Mouse (Mus musculus): ENCODE data around the gene C7. TPM values are rescaled to one million over a fixed set of nuclear protein-coding genes. Genes with fewer than 3 reads are reported as not detected.
A peak's percentile ranks its signal among the peaks of the same experiment; 100 is the strongest.

Gene C7
- polyA plus RNA-seq (2015; fragmentation: Nextera tagmentation; extraction: Ambion mirVana), result 0.07 and 0.08 TPM in 2 replicates

GRCm38 (mm10) chr15:5063635-5064034 is at the start of gene C7:
Gene C7, minus strand, starts transcription at chr15:5063740.
- no peak within 1 kb of the TSS for H3K4me3 ChIP-seq (ENCODE audit: low read depth, low read length)
- TF ChIP-seq CTCF (IDR thresholded peaks at IDR 0.05; ENCODE audit: low read depth), result no peak
- no peak for ATAC-seq
- no peaks in the 10 kb centered on the region for H3K9me3 ChIP-seq (ENCODE audit: control insufficient read depth)
- no peaks in the 10 kb centered on the region for H3K4me1 ChIP-seq (replicated peaks; ENCODE audit: control insufficient read depth, insufficient read depth, low read length)
- no peak within 1 kb of the TSS for H3K27ac ChIP-seq (ENCODE audit: low read depth, low read length)
- H3K9ac ChIP-seq (ENCODE audit: low read depth, low read length), result no peak within 1 kb of the TSS
- H3K36me3 ChIP-seq (ENCODE audit: control insufficient read depth, insufficient read depth), result no peaks in the 10 kb centered on the region
- no peaks in the 10 kb centered on the region for H3K27me3 ChIP-seq (replicated peaks; ENCODE audit: control insufficient read depth, insufficient read depth, low read length)
- H3K4me2 ChIP-seq (replicated peaks; ENCODE audit: low read depth), result no peak within 1 kb of the TSS

- no peak overlapping the region for H3K4me2 ChIP-seq (replicated peaks; ENCODE audit: low read depth)
- H3K36me3 ChIP-seq (ENCODE audit: control insufficient read depth, insufficient read depth), result no peaks in the 10 kb centered on the region
- TF ChIP-seq CTCF (IDR thresholded peaks at IDR 0.05; ENCODE audit: low read depth), result no peak
- H3K27ac ChIP-seq (ENCODE audit: low read depth, low read length), result no peak overlapping the region
- WGBS, result 81% methylated on average over 3 of the region's 3 CpGs
- H3K27me3 ChIP-seq (replicated peaks; ENCODE audit: control insufficient read depth, insufficient read depth, low read length), result no peaks in the 10 kb centered on the region
- no peak overlapping the region for H3K9ac ChIP-seq (ENCODE audit: low read depth, low read length)
- H3K4me3 ChIP-seq (ENCODE audit: low read depth, low read length), result no peak overlapping the region
- H3K9me3 ChIP-seq (ENCODE audit: control insufficient read depth), result no peaks in the 10 kb centered on the region
- H3K4me1 ChIP-seq (replicated peaks; ENCODE audit: control insufficient read depth, insufficient read depth, low read length), result no peaks in the 10 kb centered on the region
- no peak for ATAC-seq
Observed at GRCm38 (mm10) chr15:5112651-5113050, 49.1 kb upstream of the C7 start.

GRCm38 (mm10) chr15:5108655-5109040 is 45.1 kb upstream of the C7 start:
- Histone ChIP-seq H3K4me3 (ENCODE audit: low read depth, low read length) (no peak overlapping the region), H3K4me2 (replicated peaks; ENCODE audit: low read depth) (peak overlapping the region; percentile 52), H3K9me3 (ENCODE audit: control insufficient read depth) (no peaks in the 10 kb centered on the region), H3K4me1 (replicated peaks; ENCODE audit: control insufficient read depth, insufficient read depth, low read length) (no peaks in the 10 kb centered on the region), H3K9ac (ENCODE audit: low read depth, low read length) (no peak overlapping the region), H3K36me3 (ENCODE audit: control insufficient read depth, insufficient read depth) (peaks cover 2% of the 10 kb centered on the region; the same call in 1 of the 2 replicates), H3K27me3 (replicated peaks; ENCODE audit: control insufficient read depth, insufficient read depth, low read length) (no peaks in the 10 kb centered on the region), H3K27ac (ENCODE audit: low read depth, low read length) (no peak overlapping the region)
- no peak for TF ChIP-seq CTCF (IDR thresholded peaks at IDR 0.05; ENCODE audit: low read depth)
- no peak for ATAC-seq
- WGBS, result 72% methylated on average over 3 of the region's 3 CpGs

- H3K9me3 ChIP-seq (ENCODE audit: control insufficient read depth), result no peaks in the 10 kb centered on the region
- peak within 1 kb of the TSS; percentile 67 for H3K27ac ChIP-seq (ENCODE audit: low read depth, low read length)
- peak within 1 kb of the TSS; percentile 52 for H3K4me2 ChIP-seq (replicated peaks; ENCODE audit: low read depth)
- ATAC-seq, result no peak
- peak within 1 kb of the TSS; percentile 47; the same call in 1 of the 2 replicates for H3K9ac ChIP-seq (ENCODE audit: low read depth, low read length)
- no peak for TF ChIP-seq CTCF (IDR thresholded peaks at IDR 0.05; ENCODE audit: low read depth)
- no peaks in the 10 kb centered on the region for H3K4me1 ChIP-seq (replicated peaks; ENCODE audit: control insufficient read depth, insufficient read depth, low read length)
- H3K4me3 ChIP-seq (ENCODE audit: low read depth, low read length), result peak within 1 kb of the TSS; percentile 35
- no peaks in the 10 kb centered on the region for H3K27me3 ChIP-seq (replicated peaks; ENCODE audit: control insufficient read depth, insufficient read depth, low read length)
- peaks cover 2% of the 10 kb centered on the region; the same call in 1 of the 2 replicates for H3K36me3 ChIP-seq (ENCODE audit: control insufficient read depth, insufficient read depth)
- 39% methylated on average over 21 of the region's 21 CpGs for WGBS
Observed at GRCm38 (mm10) chr15:5107686-5108654, 44.4 kb upstream of the C7 start, which contains the start of gene Card6. Gene Card6, minus strand, starts transcription at chr15:5108539.

GRCm38 (mm10) chr15:5106293-5106692 is 42.8 kb upstream of the C7 start:
- Histone ChIP-seq H3K27me3 (replicated peaks; ENCODE audit: control insufficient read depth, insufficient read depth, low read length) (no peaks in the 10 kb centered on the region), H3K9me3 (ENCODE audit: control insufficient read depth) (no peaks in the 10 kb centered on the region), H3K27ac (ENCODE audit: low read depth, low read length) (no peak overlapping the region), H3K4me2 (replicated peaks; ENCODE audit: low read depth) (no peak overlapping the region), H3K4me1 (replicated peaks; ENCODE audit: control insufficient read depth, insufficient read depth, low read length) (no peaks in the 10 kb centered on the region), H3K36me3 (ENCODE audit: control insufficient read depth, insufficient read depth) (peaks cover 6% of the 10 kb centered on the region; the same call in 1 of the 2 replicates), H3K9ac (ENCODE audit: low read depth, low read length) (no peak overlapping the region), H3K4me3 (ENCODE audit: low read depth, low read length) (no peak overlapping the region)
- TF ChIP-seq CTCF (IDR thresholded peaks at IDR 0.05; ENCODE audit: low read depth), result peak; percentile 58
- no peak for ATAC-seq
- WGBS, result 47% methylated on average over 2 of the region's 2 CpGs

GRCm38 (mm10) chr15:5105891-5106290 is 42.4 kb upstream of the C7 start:
- H3K27me3 ChIP-seq (replicated peaks; ENCODE audit: control insufficient read depth, insufficient read depth, low read length), result no peaks in the 10 kb centered on the region
- peaks cover 6% of the 10 kb centered on the region; the same call in 1 of the 2 replicates for H3K36me3 ChIP-seq (ENCODE audit: control insufficient read depth, insufficient read depth)
- H3K4me3 ChIP-seq (ENCODE audit: low read depth, low read length), result no peak overlapping the region
- 81% methylated on average over 6 of the region's 6 CpGs for WGBS
- no peaks in the 10 kb centered on the region for H3K4me1 ChIP-seq (replicated peaks; ENCODE audit: control insufficient read depth, insufficient read depth, low read length)
- no peak overlapping the region for H3K4me2 ChIP-seq (replicated peaks; ENCODE audit: low read depth)
- ATAC-seq, result no peak
- TF ChIP-seq CTCF (IDR thresholded peaks at IDR 0.05; ENCODE audit: low read depth), result no peak
- H3K9ac ChIP-seq (ENCODE audit: low read depth, low read length), result no peak overlapping the region
- H3K27ac ChIP-seq (ENCODE audit: low read depth, low read length), result no peak overlapping the region
- H3K9me3 ChIP-seq (ENCODE audit: control insufficient read depth), result no peaks in the 10 kb centered on the region
